8 mouse cellular contexts compared by ENCODE assay signal in genomic region chr10:117436875-117437715, GRCm38 (mm10). TPM values are rescaled to one million over a fixed set of nuclear protein-coding genes. Genes with fewer than 3 reads are reported as not detected.
DNase-seq lines count a peak whose midpoint lies in the region; ATAC-seq lines count a peak whose summit lies in the region.

No protein-coding gene starts in this region.

- no peaks in the 10 kb centered on the region for H3K36me3 ChIP-seq in midbrain, embryonic 14.5 days (ENCODE audit: control insufficient read depth, insufficient read depth, low read length)
- H3K36me3 ChIP-seq in midbrain, embryonic 13.5 days = no peaks in the 10 kb centered on the region
- H3K36me3 ChIP-seq in liver, embryonic 11.5 days (ENCODE audit: control insufficient read depth, insufficient read depth, low read length) = no peaks in the 10 kb centered on the region

- H3K4me2 ChIP-seq in midbrain, embryonic 14.5 days (ENCODE audit: low read length) = no peak overlapping the region
- no peak overlapping the region for H3K4me2 ChIP-seq in midbrain, embryonic 13.5 days (replicated peaks)
- H3K4me2 ChIP-seq in liver, embryonic 11.5 days = peak overlapping the region; percentile 27

- H3K4me1 ChIP-seq in midbrain, embryonic 14.5 days (ENCODE audit: control insufficient read depth, insufficient read depth, low read length) = 0 out of 2 replicates have a peak, but pooled peaks cover 4% of the 10 kb centered on the region
- H3K4me1 ChIP-seq in midbrain, embryonic 13.5 days (replicated peaks) = peaks cover 30% of the 10 kb centered on the region
- peaks cover 11% of the 10 kb centered on the region; the same call in 1 of the 2 replicates for H3K4me1 ChIP-seq in liver, embryonic 11.5 days (replicated peaks; ENCODE audit: control insufficient read depth, insufficient read depth, low read length)

- ATAC-seq in midbrain, embryonic 14.5 days (ENCODE audit: low FRiP score, low TSS enrichment) = no peak
- no peak for ATAC-seq in midbrain, embryonic 13.5 days
- peak; percentile 18 for ATAC-seq in activated CD4-positive, CD25-positive, alpha-beta regulatory T cell, adult 4 months
- no peak for ATAC-seq in liver, embryonic 11.5 days (replicated peaks; ENCODE audit: low FRiP score)

- 45% methylated on average over 27 of the region's 27 CpGs for WGBS in midbrain, embryonic 14.5 days
- WGBS in midbrain, embryonic 13.5 days = 45% methylated on average over 27 of the region's 27 CpGs
- 55% methylated on average over 27 of the region's 27 CpGs for WGBS in liver, embryonic 11.5 days

- H3K4me3 ChIP-seq in midbrain, embryonic 14.5 days (replicated peaks; ENCODE audit: low read depth, low read length) = no peak overlapping the region
- H3K4me3 ChIP-seq in midbrain, embryonic 13.5 days (replicated peaks) = no peak overlapping the region
- H3K4me3 ChIP-seq in liver, embryonic 11.5 days (ENCODE audit: low read depth, low read length) = no peak overlapping the region

- DNase-seq in midbrain, embryonic 14.5 days = peak; percentile 74
- DNase-seq in embryo, embryonic 11.5 days (ENCODE audit: low read depth, low spot score) = peak; percentile 51
- peak; percentile 89 for DNase-seq in induced T-regulatory cell, adult 2 months (ENCODE audit: low read depth)
- no peak for DNase-seq in liver, embryonic 11.5 days (ENCODE audit: low spot score)
- peak; percentile 23 for DNase-seq in right cerebral cortex, postnatal 14 days
- no peak for DNase-seq in urinary bladder, postnatal 10 days (ENCODE audit: low spot score)

- H3K9ac ChIP-seq in midbrain, embryonic 14.5 days (replicated peaks; ENCODE audit: low read length) = no peak overlapping the region
- H3K9ac ChIP-seq in midbrain, embryonic 13.5 days (replicated peaks) = no peak overlapping the region
- H3K9ac ChIP-seq in liver, embryonic 11.5 days (ENCODE audit: low read depth, low read length) = no peak overlapping the region

- H3K27me3 ChIP-seq in midbrain, embryonic 14.5 days (ENCODE audit: control insufficient read depth, insufficient read depth, low read length) = peaks cover 10% of the 10 kb centered on the region; the same call in 1 of the 2 replicates
- H3K27me3 ChIP-seq in midbrain, embryonic 13.5 days = peaks cover 40% of the 10 kb centered on the region
- no peaks in the 10 kb centered on the region for H3K27me3 ChIP-seq in liver, embryonic 11.5 days (replicated peaks; ENCODE audit: control insufficient read depth, insufficient read depth, low read length)

- H3K9me3 ChIP-seq in midbrain, embryonic 14.5 days (ENCODE audit: control insufficient read depth, low read length) = no peaks in the 10 kb centered on the region; the same call in 1 of the 2 replicates
- no peaks in the 10 kb centered on the region for H3K9me3 ChIP-seq in midbrain, embryonic 13.5 days
- no peaks in the 10 kb centered on the region for H3K9me3 ChIP-seq in liver, embryonic 11.5 days (ENCODE audit: control insufficient read depth, low read length)

- no peak overlapping the region for H3K27ac ChIP-seq in midbrain, embryonic 14.5 days (replicated peaks; ENCODE audit: low read depth, low read length)
- H3K27ac ChIP-seq in midbrain, embryonic 13.5 days = no peak overlapping the region
- H3K27ac ChIP-seq in liver, embryonic 11.5 days (ENCODE audit: low read depth, low read length) = no peak overlapping the region

RNA-seq across cellular contexts. Expression of gene Cpsf6, which starts 57.3 kb away (rescaled TPM):
- 207 and 213 TPM in 2 replicates for polyA plus RNA-seq in midbrain, embryonic 14.5 days (2014; fragmentation: Nextera tagmentation; extraction: Ambion mirVana)
- polyA plus RNA-seq in midbrain, embryonic 13.5 days (2015; fragmentation: Nextera tagmentation; extraction: Ambion mirVana) = 203 and 210 TPM in 2 replicates
- polyA plus RNA-seq in activated CD4-positive, CD25-positive, alpha-beta regulatory T cell, adult 4 months (2017; shearing (Covaris generic)) = 100 to 1,000 TPM; 109 to 110 TPM
- 135 and 155 TPM in 2 replicates for polyA plus RNA-seq in liver, embryonic 11.5 days (2014; fragmentation: Nextera tagmentation; extraction: Ambion mirVana)

Comparison
In these comparisons a context has a peak if more than half of its experiments do, and no peak if none do; other contexts are left out.
1. DNase-seq: peak in midbrain, embryonic 14.5 days (single experiment), embryo, embryonic 11.5 days (single experiment), induced T-regulatory cell, adult 2 months (single experiment) and right cerebral cortex, postnatal 14 days (single experiment); none in liver, embryonic 11.5 days (single experiment) and urinary bladder, postnatal 10 days (single experiment).